Mouse (Mus musculus) thymus, adult 2 months (tissue): ENCODE results near the gene Gnat1. TPM values are rescaled to one million over a fixed set of nuclear protein-coding genes. Genes with fewer than 3 reads are reported as not detected.

Experiments used
- DNase-seq: peaks from one replicate; pipeline ENCODE4 v3.0.0; 2021
- H3K27ac ChIP-seq: fragments of 200-500 bp; 2 replicates; pipeline ENCODE4 v1.5.1; 2012; ENCODE audit warnings: low read length, control low read depth; ENCODE audit not compliant: control insufficient read depth, insufficient read depth
- H3K27me3 ChIP-seq: fragments of 200-500 bp; 2 replicates; pipeline ENCODE4 v1.6.1; 2012; ENCODE audit warnings: mild to moderate bottlenecking, low read length, moderate library complexity, mixed read lengths; ENCODE audit not compliant: control insufficient read depth, insufficient read depth
- H3K36me3 ChIP-seq: fragments of 200-500 bp; 2 replicates; pipeline ENCODE4 v1.6.1; 2012; ENCODE audit warnings: mild to moderate bottlenecking, low read length, moderate library complexity; ENCODE audit not compliant: control insufficient read depth, insufficient read depth
- H3K4me1 ChIP-seq: fragments of 200-500 bp; replicated peaks from 2 replicates; pipeline ENCODE4 v1.6.1; 2012; ENCODE audit warnings: low read length; ENCODE audit not compliant: control insufficient read depth, insufficient read depth
- H3K4me3 ChIP-seq: fragments of 200-500 bp; 2 replicates; pipeline ENCODE4 v1.5.1; 2012; ENCODE audit warnings: mild to moderate bottlenecking, low read length, control low read depth, moderate library complexity; ENCODE audit not compliant: control insufficient read depth, insufficient read depth
- CTCF ChIP-seq: fragments of 200-500 bp; IDR thresholded peaks from 2 replicates; pipeline ENCODE4 v1.5.1; 2012; ENCODE audit warnings: mild to moderate bottlenecking, control low read depth, low read length, moderate library complexity, borderline replicate concordance; ENCODE audit not compliant: control insufficient read depth, poor library complexity, insufficient read depth; ENCODE audit errors: extremely low read depth
- POLR2A ChIP-seq: fragments of 200-500 bp; IDR thresholded peaks from 2 replicates; pipeline ENCODE4 v1.6.1; 2012; ENCODE audit warnings: mild to moderate bottlenecking, low read length, control low read depth, moderate library complexity; ENCODE audit not compliant: control insufficient read depth, poor library complexity, insufficient read depth; ENCODE audit errors: extremely low read depth
- WGBS: fragments of 180-500 bp; shearing (Covaris S2); methylation state at CpG from one replicate; pipeline ENCODE4 v1.1.7; 2018; 5-methylcytosine and 5-hydroxymethylcytosine counted together
- polyA plus RNA-seq: library from polyadenylated mRNA; depleted of rRNA; stranded (reverse); fragments of >200 nt; gene quantifications from 2 replicates; pipeline ENCODE4 v1.2.3, GENCODE M21; 2012

Gene Gnat1
- polyA plus RNA-seq, 1 experiment: 0.13 TPM

- Histone ChIP-seq H3K4me3 (no peak overlapping the region), H3K4me1 (peaks cover 10% of the 10 kb centered on the region), H3K27me3 (peaks cover 13% of the 10 kb centered on the region), H3K27ac (no peak overlapping the region), H3K36me3 (no peaks in the 10 kb centered on the region)
- TF ChIP-seq CTCF (no peak), POLR2A (no peak)
- 1% methylated on average over 24 of the region's 24 CpGs for WGBS
- DNase-seq: peak; percentile 35
These were observed 12.3 kb downstream of the Gnat1 start for GRCm38 (mm10) chr9:107667219-107667618.

GRCm38 (mm10) chr9:107666751-107667205 lies 12.7 kb downstream of the Gnat1 start:
- Histone ChIP-seq H3K36me3 (no peaks in the 10 kb centered on the region), H3K27ac (no peak overlapping the region), H3K4me1 (peaks cover 10% of the 10 kb centered on the region), H3K4me3 (no peak overlapping the region), H3K27me3 (peaks cover 13% of the 10 kb centered on the region)
- DNase-seq: no peak
- WGBS: 4% methylated on average over 30 of the region's 30 CpGs
- TF ChIP-seq POLR2A (no peak), CTCF (no peak)

- Histone ChIP-seq H3K27ac (no peak overlapping the region), H3K36me3 (no peaks in the 10 kb centered on the region), H3K4me1 (peaks cover 10% of the 10 kb centered on the region), H3K27me3 (peaks cover 13% of the 10 kb centered on the region), H3K4me3 (no peak overlapping the region)
- WGBS: 78% methylated on average over 7 of the region's 7 CpGs
- DNase-seq: no peak
- TF ChIP-seq CTCF: no peak
These were observed 14.2 kb downstream of the Gnat1 start for GRCm38 (mm10) chr9:107665308-107665707.

GRCm38 (mm10) chr9:107663525-107663924 lies 16.0 kb downstream of the Gnat1 start:
- Histone ChIP-seq H3K27ac (no peak overlapping the region), H3K4me1 (peaks cover 10% of the 10 kb centered on the region)
- 91% methylated on average over 9 of the region's 9 CpGs for WGBS

GRCm38 (mm10) chr9:107662342-107662741 lies 17.2 kb downstream of the Gnat1 start:
- no peak for DNase-seq
- Histone ChIP-seq H3K4me1 (peaks cover 10% of the 10 kb centered on the region), H3K27ac (no peak overlapping the region), H3K27me3 (peaks cover 13% of the 10 kb centered on the region), H3K4me3 (no peak overlapping the region), H3K36me3 (no peaks in the 10 kb centered on the region)
- WGBS: 90% methylated on average over 8 of the region's 8 CpGs
- TF ChIP-seq CTCF (no peak), POLR2A (no peak)

More at GRCm38 (mm10) chr9:107663525-107663924, 16.0 kb downstream of the Gnat1 start:
- no peak overlapping the region for H3K4me3 ChIP-seq
- no peak for TF ChIP-seq CTCF
- TF ChIP-seq POLR2A: no peak
- no peak for DNase-seq
- peaks cover 13% of the 10 kb centered on the region for H3K27me3 ChIP-seq
- H3K36me3 ChIP-seq: no peaks in the 10 kb centered on the region

GRCm38 (mm10) chr9:107660777-107661176 lies 18.7 kb downstream of the Gnat1 start:
- 88% methylated on average over 3 of the region's 3 CpGs for WGBS
- H3K36me3 ChIP-seq: no peaks in the 10 kb centered on the region
- no peak for DNase-seq
- H3K27ac ChIP-seq: no peak overlapping the region
- H3K27me3 ChIP-seq: peaks cover under 1% of the 10 kb centered on the region
- H3K4me1 ChIP-seq: no peaks in the 10 kb centered on the region
- TF ChIP-seq POLR2A (no peak), CTCF (no peak)
- H3K4me3 ChIP-seq: no peak overlapping the region

DNA sequence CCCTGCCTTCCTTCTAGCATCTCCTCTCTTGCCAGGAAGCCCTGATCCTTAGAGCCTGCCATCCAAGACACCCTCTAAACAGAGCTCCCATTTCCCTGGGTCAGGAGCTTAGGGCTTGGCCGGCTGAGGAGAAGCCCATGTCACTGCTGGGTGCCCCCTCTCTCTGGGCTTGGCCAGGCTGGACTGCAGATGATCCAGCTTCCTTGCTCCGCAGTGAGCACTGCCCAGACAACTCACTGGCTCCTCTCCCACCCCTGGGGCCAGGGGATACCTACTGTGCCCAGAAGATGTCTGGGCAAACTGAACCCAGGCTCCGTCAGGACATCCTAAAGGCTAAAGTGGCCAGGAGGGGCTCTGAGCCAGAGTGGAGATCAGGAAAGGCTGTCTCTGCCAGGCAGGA lies 19.6 kb downstream of the Gnat1 start:
- Histone ChIP-seq H3K27me3 (no peaks in the 10 kb centered on the region; the same call in 1 of the 2 replicates), H3K36me3 (no peaks in the 10 kb centered on the region), H3K4me3 (no peak overlapping the region), H3K4me1 (no peaks in the 10 kb centered on the region), H3K27ac (no peak overlapping the region)
- DNase-seq: no peak
- TF ChIP-seq POLR2A: no peak
- no peak for TF ChIP-seq CTCF
- 87% methylated on average over 3 of the region's 3 CpGs for WGBS
